Mouse (Mus musculus) monocyte, adult 2 months (primary cell): ENCODE measurements around the gene Trip4.

Experiments
- DNase-seq, 2 experiments: peaks; one replicate each; pipeline ENCODE4 v3.0.0; 2022; ENCODE audit warnings: low spot score in 2 of 2, low read depth in 1 of 2

Trip4 gene

DNA sequence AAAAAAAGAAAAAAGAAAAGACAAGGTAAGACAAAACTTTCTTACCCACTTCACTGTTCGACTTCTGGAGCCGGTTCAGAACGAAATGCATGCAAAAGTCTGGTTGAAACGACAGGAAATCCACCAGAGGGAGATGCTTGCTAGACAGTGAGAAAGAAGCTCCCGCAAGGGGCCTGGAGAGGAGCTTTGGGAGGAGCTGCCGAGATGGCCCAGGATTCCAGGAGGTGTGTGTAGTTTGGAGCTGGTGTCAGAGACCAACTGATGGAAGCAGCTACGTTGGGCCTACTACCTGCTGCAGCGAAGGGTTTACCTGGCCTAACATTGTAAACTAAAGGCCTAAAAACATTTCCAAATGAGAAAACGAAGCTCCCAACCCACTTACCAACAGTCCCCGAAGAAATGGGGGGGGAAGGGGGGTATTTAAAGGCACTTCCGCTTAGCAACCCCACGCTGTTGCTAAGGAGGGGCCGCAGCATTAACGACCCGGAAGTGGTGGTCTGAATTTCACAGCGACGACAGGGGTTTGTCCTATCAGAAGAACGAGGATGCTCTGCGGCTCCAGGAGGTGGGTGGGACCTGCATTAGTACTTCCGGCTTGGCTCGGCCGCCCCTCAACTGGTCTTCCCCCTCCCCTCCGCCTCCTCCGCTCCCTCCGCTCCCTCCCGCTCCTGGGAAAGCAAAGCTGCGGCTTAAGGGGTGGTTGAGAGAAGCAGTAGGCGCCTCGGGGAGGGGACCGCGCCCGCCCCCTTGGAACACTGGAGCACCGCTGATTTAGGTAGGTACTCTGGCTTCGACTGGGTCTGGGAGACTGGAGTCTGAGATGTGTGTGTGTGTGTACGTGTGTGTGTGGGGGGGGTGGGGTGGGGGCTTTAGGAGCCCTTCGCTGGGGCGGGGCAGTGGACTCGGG, at the start of gene Trip4, which contains the start of gene Csnk1g1:
Gene Trip4 (minus strand): TSS at position 401 of the 907 bp plus-strand sequence.
Gene Csnk1g1 (plus strand): TSS at position 531 of the 907 bp plus-strand sequence.
- DNase-seq: peak; percentile 68 to 79

DNA sequence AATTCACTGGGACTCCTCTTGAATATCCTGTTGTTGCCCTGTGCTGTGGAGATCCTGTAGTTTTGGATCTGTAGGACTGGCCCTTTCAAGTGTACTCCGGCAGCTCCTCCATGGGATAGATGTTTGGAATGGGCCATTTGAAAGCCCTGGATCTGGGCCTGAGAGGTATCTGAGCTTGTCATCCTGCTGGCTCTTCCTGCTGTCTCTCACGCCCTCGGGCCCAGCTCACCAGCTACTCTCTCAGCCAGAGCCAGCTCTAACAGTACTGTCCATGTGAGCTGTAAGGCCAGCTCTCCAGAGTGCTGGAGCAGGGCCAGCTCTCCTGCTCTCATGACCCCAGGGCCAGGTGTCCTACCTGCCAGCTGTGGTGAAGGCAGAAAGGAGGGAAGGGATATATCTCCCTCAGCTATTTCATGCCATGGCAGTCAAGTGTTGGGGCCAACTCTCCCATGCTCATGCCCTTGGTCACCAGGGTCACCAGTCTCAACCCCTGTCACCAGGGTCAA, 42.5 kb upstream of the Trip4 start:
- no peak for DNase-seq

DNA sequence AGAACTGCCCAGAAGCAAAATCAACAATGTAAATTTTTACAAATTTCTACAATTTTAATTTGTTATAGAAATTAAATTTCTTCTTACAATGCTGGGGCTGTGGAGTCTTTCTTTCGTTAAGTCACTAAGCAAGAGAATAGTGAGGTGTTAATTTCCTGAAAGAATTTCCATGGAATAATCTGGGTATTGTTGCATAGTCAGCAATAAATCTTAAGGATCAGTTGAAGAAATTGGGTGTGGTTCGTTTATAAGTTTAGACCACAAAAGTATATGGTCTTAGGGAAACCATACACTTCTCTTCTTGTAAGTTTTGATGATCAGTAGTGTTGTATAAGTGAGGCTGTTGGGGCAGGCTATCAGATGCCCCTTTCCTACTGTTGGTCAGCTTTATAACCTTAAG, 29.0 kb upstream of the Trip4 start:
- no peak for DNase-seq

DNA sequence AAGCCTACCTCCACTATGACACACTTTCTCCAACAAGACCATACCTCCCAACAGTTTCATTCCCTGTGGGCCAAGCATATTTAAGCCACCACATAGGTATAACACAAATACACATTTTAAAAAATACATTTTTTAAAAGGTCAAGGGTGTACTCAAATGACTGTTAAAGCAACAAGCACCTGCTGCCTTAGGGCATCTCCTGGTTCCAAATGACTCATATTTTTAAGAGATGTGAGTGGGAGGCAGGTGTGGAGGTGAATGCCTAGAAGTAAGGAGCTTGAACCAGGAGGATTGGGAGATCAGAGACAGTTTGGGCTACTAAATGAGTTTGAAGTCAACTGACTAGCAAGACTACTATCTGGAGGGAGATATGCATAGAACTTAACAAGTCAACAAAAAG, 21.2 kb upstream of the Trip4 start:
- DNase-seq: no peak

DNA sequence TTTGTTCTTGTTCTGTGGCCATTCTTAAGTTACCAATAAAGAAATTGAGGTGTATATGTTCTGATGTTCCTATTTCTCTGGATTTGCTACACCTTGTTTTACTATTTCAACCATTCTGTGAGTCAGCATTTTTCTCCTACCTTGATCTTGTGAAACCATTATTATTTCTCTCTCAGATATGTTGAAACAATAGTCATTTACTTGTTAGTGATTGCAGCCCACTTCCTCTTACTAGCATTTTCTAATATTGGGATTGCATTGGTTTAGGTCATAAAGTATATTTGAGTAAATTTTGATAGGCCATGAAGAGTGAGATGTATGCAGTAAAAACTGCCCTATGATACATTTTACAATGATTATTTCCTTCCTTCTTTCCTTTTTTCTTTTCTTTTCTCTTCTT, 19.9 kb upstream of the Trip4 start:
- DNase-seq: no peak

DNA sequence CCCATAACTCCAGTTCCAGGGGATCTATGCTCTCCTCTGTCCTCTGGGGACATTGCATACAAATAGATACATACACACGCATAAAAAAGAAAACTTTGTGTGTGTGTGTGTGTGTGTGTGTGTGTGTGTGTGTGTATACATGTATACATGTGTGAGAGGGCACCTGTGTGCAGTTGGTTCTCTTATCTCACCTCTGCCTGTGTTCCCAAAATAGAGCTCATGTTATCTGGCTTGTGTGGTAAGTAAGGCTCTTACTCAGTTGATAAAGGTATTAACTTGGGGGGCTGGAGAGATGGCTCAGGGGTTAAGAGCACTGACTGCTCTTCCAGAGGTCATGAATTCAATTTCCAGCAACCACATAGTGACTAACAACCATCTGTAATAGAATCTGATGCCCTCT, 8.4 kb upstream of the Trip4 start:
- DNase-seq: no peak

DNA sequence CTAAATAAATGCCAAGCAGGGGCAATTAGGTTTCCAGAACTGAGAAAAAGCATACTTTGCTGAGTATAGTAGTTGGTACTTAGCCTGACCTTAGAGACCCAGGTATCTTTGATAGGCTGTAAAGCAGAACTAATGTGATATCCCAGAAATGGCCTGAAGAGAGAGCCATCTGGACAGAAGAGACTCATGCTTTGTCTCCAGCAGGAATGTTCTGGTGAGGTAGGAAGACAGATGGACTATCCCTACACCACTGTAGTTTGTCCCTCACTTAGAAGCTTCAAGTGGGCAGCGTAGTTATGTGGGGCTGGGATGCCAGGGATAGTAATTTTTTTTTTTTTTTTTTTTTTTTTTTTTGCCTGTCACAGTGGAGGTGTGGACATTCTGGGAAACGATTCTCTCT, 5.4 kb upstream of the Trip4 start:
- DNase-seq: no peak

DNA sequence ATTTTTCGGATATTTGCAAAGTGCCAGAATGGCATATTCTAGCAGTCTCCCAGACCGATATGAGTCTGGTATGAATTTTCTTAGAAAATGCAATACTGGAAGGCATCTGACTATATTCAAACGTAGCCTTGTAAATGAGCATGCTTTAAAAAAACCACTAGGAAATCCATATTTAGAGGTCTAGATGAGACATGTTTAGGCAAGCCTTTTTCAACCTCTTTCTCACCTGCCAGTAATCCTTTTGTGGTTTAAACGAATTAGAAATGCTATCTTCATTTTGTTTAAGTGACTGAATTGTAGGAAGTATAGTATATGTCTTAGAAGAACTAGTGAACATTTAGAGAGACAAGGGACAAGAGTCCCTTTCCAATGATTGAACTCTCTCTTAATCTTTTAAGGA, 1.2 kb upstream of the Trip4 start:
- DNase-seq: no peak

DNA sequence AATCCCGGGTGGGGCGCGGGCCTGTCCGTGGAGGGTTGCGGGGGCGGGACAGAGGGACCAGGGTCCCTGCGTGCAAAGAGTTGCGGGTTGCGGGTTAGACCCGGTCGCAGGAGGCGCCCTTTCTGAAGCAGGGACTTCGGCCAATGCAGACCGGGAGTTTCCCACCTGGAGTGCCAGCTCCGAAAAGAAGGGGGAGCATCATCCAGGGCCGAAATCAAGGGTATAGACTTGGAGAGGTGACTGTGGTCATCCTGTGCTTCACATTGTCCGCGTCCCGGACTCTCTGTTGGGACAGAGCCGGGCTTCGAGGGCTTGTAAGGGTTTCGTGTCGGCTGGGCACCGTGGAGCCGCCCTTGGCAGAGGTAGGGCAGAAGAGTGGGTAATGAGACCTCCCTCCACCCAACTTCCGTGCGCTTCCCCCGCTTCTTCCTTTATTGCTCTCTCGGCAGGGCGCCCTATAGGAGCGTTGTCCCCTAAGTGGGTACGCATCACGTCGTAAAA, 757 bp upstream of the Trip4 start:
- DNase-seq: peak in 1 of 2 experiments; percentile 18

DNA sequence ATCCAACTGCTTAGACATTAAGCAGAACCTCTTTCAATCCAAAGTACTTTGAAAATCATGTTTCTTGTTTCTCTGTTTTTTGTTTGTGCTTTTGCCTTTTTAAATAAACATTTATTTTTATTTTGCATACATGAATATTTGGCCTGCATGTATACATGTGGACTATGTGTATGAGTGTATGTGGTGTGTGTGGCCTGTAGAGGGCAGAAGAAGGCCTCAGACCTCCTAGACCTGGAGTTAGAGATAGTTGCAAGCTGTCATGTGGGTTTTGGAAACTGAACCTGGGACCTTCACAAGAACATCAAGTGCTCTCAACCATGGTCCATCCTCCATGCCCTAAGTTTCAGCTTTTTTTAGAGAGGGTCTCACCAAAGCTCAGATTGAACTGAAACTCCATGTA, 5.2 kb downstream of the Trip4 start:
- no peak for DNase-seq

DNA sequence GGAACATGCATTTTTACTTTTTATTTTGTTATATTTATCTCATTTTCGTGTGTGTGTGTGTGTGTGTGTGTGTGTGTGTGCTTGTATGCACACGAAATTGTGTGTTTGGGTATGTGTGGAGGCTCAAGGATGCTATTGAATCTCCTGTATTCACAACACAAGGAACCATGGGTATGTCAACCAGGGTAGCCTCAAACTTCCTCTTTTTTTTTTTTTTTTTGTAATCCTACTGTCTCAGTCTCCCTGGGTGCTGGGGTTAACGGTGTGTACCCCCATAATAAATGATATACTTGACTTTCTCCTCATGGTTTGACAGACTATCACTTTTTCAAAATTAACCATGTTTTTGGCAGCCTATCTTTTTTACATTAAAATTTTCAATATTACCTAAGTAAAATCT, 5.7 kb downstream of the Trip4 start:
- no peak for DNase-seq

DNA sequence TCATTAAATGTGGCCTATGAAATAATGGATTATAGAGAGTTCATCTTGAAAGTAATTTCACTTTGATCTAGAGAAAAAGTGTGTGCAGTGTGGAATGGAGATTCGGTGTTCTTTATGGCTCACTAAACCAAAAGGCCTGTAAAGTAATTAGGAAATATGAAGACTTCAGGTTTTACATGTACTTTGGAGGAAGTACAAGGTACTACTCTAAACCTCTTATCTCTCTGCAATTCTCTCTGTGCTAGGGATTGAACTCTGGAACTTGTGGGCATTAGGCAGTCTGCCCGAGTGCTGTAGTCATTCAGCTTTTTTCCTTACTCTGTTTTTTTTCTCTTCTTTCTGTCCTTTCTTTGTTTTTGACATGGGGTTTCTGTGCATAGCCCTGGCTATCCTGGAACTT, 11.6 kb downstream of the Trip4 start:
- no peak for DNase-seq

DNA sequence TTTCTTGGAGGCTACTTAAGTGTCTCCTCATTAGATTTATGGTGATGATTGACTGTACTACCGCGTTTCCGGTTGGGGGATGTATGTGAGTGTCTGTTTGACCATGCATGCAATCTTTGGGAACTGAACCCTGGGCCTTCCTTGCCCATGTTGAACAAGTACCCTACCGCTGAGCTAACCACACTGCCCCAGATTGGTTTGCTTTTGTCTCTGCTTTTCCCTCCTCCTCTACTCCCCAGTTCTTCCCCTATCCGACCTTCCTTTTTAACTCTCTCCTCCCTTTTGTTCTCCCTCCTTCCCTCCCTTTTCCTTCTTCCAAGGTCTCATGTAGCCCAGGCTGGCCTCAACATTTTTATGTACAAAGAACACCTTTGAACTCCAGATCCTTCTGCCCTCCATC, 17.5 kb downstream of the Trip4 start:
- no peak for DNase-seq

DNA sequence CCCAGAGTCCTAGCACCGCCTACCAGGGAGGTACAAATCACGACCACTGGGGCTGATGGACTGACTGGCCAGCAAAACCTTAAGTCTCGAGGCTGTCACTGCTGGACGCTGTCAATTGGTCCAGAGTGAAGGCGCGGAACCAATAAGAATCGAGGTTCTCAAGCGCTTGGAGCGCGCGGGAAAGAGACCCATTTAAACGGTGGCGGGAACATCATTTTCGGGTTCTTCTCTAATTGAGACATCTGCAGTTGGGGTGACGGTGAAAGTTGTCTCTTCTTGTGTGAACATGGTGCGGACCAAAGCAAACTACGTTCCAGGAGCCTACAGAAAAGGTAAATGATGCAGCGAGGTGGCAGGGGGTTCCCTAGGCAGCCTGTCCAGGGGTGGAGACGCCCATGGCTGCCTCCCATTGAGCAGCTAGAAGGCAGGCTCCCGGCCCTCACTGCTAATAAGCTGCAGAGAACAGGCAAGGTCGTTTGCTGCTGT, 18.4 kb downstream of the Trip4 start, which contains the start of gene Pclaf:
Gene Pclaf (plus strand): TSS at position 95 of the 486 bp plus-strand sequence.
- DNase-seq: peak; percentile 53 to 60

DNA sequence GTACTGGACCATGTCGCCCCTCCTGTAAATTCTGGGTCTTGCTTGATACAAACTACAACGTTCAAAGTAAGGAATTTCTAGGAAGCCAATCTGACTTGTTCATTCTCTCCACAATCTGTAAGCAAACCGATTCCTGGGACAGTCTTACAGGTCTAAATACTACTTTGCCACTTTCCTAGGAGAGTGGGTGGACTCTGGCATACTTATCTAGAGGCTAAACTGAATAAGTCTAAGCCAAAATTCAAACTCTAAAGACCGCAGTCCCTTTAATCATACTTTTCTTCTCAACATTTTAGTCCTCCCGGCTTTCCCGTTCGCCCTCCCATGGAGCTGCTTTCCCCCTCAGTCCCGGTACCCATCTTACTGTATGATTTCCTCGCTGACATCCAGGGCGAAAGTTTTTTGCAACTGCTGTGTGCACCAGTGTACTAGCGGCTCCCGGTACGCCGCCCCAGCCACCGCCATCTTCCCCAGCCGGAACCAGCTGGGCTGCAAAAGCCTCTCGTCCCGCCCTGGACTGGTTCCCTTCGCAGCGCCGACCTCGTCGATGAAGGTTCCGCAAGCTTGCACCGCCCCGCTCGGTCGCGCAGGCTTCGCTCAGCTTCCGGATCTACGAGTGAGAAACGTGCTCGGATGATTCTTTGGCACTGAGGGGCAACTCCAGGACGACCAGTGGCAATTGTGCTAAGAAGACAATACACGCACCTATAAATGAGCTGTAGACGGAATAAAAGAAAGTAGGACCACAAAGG, 23.9 kb downstream of the Trip4 start:
- DNase-seq: peak; percentile 61 to 82

DNA sequence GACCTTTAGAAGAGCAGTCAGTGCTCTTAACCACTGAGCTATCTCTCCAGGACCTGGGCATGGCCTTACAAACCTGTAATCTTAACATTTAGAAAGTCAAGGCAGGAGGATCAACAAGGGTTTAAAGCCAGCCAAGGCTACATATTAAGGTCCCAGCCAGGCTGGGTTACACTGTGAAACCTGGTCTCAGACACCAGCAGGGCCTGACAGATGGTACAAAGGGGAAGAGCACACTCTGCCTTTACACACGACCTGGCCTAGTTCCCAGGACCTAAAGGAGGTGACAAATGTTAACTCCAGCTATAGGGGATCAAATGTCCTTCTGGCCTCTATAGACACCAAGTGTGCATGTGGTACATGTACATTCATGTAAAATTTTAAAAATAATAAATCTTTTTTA, 48.9 kb downstream of the Trip4 start:
- no peak for DNase-seq

DNA sequence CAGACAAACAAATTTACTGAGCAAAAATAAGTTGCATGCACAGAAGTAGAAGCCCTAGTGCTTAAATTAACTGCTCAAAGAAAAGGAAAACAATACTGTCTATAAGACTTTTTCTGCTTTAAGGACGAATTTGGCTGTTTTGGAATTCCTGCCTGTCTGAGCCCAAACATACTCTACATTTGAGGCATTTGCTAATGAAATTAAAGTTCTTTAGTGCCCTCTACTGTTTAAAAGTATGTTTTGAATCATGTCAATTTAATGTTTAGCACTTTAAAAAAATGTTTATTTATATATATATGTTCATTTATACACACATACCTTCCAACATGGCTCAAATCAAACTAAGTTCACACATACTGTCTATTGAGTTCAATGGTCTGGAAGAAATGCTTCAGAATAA, 58.4 kb downstream of the Trip4 start:
- DNase-seq: no peak

DNA sequence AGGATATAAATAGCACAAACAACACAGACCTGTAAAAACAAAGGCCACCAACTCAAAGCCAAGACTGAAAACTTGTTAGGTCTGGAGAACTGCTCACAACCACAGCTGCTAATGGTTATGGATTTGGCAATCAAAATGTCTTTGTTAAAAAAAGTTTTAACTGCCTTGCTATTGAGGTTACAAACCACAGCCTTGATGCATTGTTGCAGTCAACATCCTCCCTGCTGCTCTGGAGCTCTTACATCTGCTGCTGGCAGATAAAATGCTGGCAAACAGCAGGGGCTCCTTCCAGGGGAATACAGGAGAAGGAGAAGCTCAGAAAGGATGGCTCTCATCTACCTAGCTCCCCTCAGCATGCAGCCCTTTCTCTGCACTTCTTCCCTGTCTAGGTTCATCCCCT, 60.4 kb downstream of the Trip4 start:
- DNase-seq: no peak

DNA sequence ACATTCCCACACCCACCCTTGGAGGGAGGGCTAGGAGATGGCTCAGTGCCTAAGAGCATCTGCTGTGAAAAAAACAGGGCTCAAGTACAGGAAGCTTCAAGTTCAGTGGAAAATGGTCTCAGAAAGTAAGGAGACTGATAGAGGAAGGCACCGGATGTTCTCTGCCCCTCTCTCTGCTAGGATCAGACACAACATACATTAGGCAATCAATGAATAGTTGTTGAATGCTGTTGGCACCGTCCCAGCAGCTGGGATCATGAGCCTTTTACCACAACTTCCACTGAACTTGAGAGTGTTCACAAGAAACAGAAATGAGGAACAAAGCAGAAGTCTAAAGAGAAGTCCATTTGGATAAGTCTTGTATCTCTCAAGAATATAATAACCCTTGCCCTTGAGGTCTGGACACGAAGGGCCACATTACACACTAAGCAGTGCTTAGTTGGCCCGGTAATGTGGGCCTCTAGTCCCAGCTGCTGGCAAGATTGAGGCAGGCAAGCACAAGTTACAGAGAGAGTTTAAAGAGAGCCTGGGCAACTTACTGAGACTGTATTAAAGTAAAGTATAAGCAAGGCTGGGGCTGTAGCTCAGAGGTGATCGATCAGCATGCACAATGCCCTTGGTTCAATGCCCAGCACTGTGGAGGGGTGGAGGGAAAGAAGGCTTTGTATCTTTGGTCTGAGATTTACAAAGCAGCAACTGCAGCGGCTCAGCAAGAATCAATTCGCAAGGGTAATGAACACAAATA, 64.0 kb downstream of the Trip4 start:
- DNase-seq: peak; percentile 53 to 58

DNA sequence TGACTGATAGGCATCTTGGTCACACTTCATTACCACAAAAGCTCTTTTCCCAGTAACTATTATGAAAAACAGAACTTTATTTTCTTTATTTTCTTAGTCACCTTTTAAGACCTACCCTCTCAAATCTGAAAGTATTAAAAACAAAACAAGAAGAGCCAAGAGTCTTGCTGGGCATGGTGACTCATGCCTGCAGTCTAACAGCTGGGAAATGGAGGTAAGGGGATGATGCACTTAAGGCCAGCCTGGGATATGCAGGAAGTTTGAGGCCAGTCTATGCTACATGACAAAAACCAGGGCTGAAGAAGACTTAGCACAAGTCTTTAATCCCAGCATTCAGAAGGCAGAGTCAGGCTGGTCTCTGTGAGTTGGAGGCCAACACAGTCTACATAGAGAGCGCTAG, 68.8 kb downstream of the Trip4 start:
- no peak for DNase-seq

DNA sequence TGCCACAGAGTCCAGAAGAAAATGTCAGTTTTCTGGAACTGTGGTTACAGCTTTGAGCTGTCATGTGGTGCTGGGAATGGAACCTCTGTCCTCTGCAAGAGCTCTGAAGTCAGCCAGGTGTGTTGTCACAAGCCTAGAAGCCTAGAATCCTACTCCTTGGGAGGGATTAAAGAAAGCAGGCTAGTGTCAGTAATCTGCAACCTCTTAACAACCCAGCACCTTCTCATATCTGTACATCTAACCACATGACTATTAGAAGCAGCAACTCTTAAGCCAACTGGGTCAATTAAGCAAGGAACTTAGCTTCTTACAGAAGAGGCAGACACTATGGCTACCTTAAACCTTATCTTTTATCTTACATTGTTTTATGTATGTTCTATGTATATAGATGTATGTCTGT, 71.7 kb downstream of the Trip4 start:
- DNase-seq: no peak
